Mouse (Mus musculus) liver, postnatal 0 days (tissue): ENCODE results near the gene Cars.

Experiments
- CTCF ChIP-seq: sonication (generic); IDR thresholded peaks from 2 replicates; pipeline ENCODE4 v1.5.1; 2016; ENCODE audit warnings: antibody characterized with exemption, low read depth
- EP300 ChIP-seq: IDR thresholded peaks from 2 replicates; pipeline ENCODE4 v1.6.1; 2016; ENCODE audit warnings: antibody characterized with exemption, low read depth, mild to moderate bottlenecking

- no peak for TF ChIP-seq CTCF
- TF ChIP-seq EP300: no peak
These were observed 90.3 kb downstream of the Cars start for GRCm38 (mm10) chr7:143509566-143509965.
